Mouse (Mus musculus) kidney, adult 2 months (tissue): ENCODE data around the gene Agap3.

Source experiments
- CTCF ChIP-seq: fragments of 200-500 bp; conservative IDR thresholded peaks from 2 replicates; pipeline ENCODE4 v1.5.1; 2011; ENCODE audit warnings: low read depth, mild to moderate bottlenecking, control low read depth, low read length, moderate library complexity, mixed read lengths; ENCODE audit not compliant: insufficient read depth, insufficient read length
- POLR2A ChIP-seq: fragments of 200-500 bp; IDR thresholded peaks from one replicate; pipeline ENCODE4 v1.6.1; 2011; ENCODE audit warnings: low read depth, low read length, control low read depth

DNA sequence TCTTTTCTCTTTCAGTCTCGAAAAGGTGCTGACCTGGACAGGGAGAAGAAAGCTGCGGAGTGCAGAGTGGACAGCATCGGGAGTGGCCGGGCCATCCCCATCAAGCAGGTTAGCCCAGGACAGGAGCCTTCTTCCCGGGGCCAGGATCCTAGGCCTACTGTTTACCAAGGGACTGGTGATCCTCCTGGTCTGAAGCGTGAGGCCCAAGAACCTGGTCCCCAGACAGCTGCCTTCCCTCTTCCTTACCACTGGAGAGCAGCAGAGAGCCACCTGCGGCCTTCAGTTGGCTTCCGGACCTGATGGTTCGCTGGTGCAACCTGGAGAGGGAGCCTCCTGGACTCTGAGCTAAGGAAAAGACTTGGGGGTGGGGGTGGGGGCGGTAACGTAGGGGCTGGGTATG lies 31.3 kb downstream of the Agap3 start:
- TF ChIP-seq CTCF (peak; percentile 89), POLR2A (no peak)
